Mouse (Mus musculus): ENCODE results near the gene Prkd3. TPM values are rescaled to one million over a fixed set of nuclear protein-coding genes. Genes with fewer than 3 reads are reported as not detected.

Prkd3 gene
- polyA plus RNA-seq, 1 experiment: 12.4 TPM

- DNase-seq (ENCODE audit: extremely low spot score in 1 of 2, low spot score in 1 of 2): no peak
Observed at GRCm38 (mm10) chr17:79013625-79014024, 7.0 kb downstream of the Prkd3 start.

GRCm38 (mm10) chr17:78999745-79000270 lies 20.8 kb downstream of the Prkd3 start:
- DNase-seq (ENCODE audit: extremely low spot score in 1 of 2, low spot score in 1 of 2): no peak

- DNase-seq (ENCODE audit: extremely low spot score in 1 of 2, low spot score in 1 of 2): no peak
Observed at GRCm38 (mm10) chr17:78999189-78999588, 21.4 kb downstream of the Prkd3 start.

GRCm38 (mm10) chr17:78998130-78998529 lies 22.5 kb downstream of the Prkd3 start:
- no peak for DNase-seq (ENCODE audit: extremely low spot score in 1 of 2, low spot score in 1 of 2)

GRCm38 (mm10) chr17:78994931-78995820 lies 25.4 kb downstream of the Prkd3 start:
- no peak for DNase-seq (ENCODE audit: extremely low spot score in 1 of 2, low spot score in 1 of 2)

- no peak for DNase-seq (ENCODE audit: extremely low spot score in 1 of 2, low spot score in 1 of 2)
Observed at GRCm38 (mm10) chr17:78994382-78994781, 26.2 kb downstream of the Prkd3 start.

GRCm38 (mm10) chr17:78993670-78994069 lies 26.9 kb downstream of the Prkd3 start:
- DNase-seq (ENCODE audit: extremely low spot score in 1 of 2, low spot score in 1 of 2): peak in 1 of 2 experiments; percentile 9

- DNase-seq (ENCODE audit: extremely low spot score in 1 of 2, low spot score in 1 of 2): no peak
Observed at GRCm38 (mm10) chr17:78992303-78993027, 28.2 kb downstream of the Prkd3 start.

- no peak for DNase-seq (ENCODE audit: extremely low spot score in 1 of 2, low spot score in 1 of 2)
Observed at GRCm38 (mm10) chr17:78991549-78991948, 29.1 kb downstream of the Prkd3 start.

- DNase-seq (ENCODE audit: extremely low spot score in 1 of 2, low spot score in 1 of 2): no peak
Observed at GRCm38 (mm10) chr17:78989015-78989414, 31.6 kb downstream of the Prkd3 start.

GRCm38 (mm10) chr17:78983736-78984135 lies 36.9 kb downstream of the Prkd3 start:
- DNase-seq (ENCODE audit: extremely low spot score in 1 of 2, low spot score in 1 of 2): no peak

GRCm38 (mm10) chr17:78983166-78983565 lies 37.5 kb downstream of the Prkd3 start:
- DNase-seq (ENCODE audit: extremely low spot score in 1 of 2, low spot score in 1 of 2): no peak

GRCm38 (mm10) chr17:78968500-78968899 lies 52.1 kb downstream of the Prkd3 start:
- no peak for DNase-seq (ENCODE audit: extremely low spot score in 1 of 2, low spot score in 1 of 2)

- DNase-seq (ENCODE audit: extremely low spot score in 1 of 2, low spot score in 1 of 2): no peak
Observed at GRCm38 (mm10) chr17:78966092-78966883, 54.3 kb downstream of the Prkd3 start.

- peak in 1 of 2 experiments; percentile 54 for DNase-seq (ENCODE audit: extremely low spot score in 1 of 2, low spot score in 1 of 2)
Observed at GRCm38 (mm10) chr17:78964387-78964786, 56.2 kb downstream of the Prkd3 start.

- DNase-seq (ENCODE audit: extremely low spot score in 1 of 2, low spot score in 1 of 2): no peak
Observed at GRCm38 (mm10) chr17:78959473-78959872, 61.1 kb downstream of the Prkd3 start.

GRCm38 (mm10) chr17:78953240-78953639 lies 67.4 kb downstream of the Prkd3 start:
- DNase-seq (ENCODE audit: extremely low spot score in 1 of 2, low spot score in 1 of 2): no peak

- DNase-seq (ENCODE audit: extremely low spot score in 1 of 2, low spot score in 1 of 2): no peak
Observed at GRCm38 (mm10) chr17:78952070-78952469, 68.5 kb downstream of the Prkd3 start.

GRCm38 (mm10) chr17:78951225-78951624 lies 69.4 kb downstream of the Prkd3 start:
- no peak for DNase-seq (ENCODE audit: extremely low spot score in 1 of 2, low spot score in 1 of 2)

GRCm38 (mm10) chr17:78942579-78942978 lies 78.0 kb downstream of the Prkd3 start:
- no peak for DNase-seq (ENCODE audit: extremely low spot score in 1 of 2, low spot score in 1 of 2)

- no peak for DNase-seq (ENCODE audit: extremely low spot score in 1 of 2, low spot score in 1 of 2)
Observed at GRCm38 (mm10) chr17:78938927-78939326, 81.7 kb downstream of the Prkd3 start.

Measured in frontal cortex, adult 2 months (tissue).